Mouse (Mus musculus): ENCODE measurements around the gene Tmc7. TPM values are rescaled to one million over a fixed set of nuclear protein-coding genes. Genes with fewer than 3 reads are reported as not detected.

Gene Tmc7
- polyA plus RNA-seq, 1 experiment = 90.3 TPM

DNA sequence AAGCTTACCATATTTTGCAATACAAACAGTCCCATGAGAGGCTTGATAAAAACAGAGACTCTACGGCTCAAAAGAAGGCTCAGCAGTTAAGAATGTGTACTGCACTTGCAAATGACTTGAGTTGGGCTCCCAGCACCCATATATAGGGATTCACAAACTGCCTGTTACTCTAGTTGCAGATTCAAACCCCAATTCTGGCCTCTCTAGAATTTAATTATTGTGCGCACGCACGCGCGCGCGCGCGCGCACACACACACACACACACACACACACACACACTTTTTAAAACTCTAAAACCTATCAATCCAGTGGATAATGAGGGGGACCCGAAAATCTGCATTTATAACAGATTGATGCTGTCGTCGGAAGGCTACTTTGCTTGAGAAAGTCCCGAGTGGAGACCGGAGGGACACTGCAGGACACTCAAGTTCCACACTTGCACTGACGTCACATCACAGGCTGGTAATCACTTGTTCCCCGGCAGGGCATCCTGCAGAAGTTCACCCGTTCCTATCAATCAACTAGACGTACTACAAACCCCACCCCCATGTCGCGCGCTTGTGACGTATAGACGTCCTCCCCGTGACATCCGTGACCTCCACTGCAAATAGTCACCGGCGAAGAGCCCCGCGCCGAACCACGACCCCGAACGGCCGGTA, 51.9 kb downstream of the Tmc7 start:
- H3K27ac ChIP-seq (ENCODE audit: control insufficient read depth, insufficient read depth, low read depth, low read length) = peak overlapping the region; percentile 96
- H3K27me3 ChIP-seq (ENCODE audit: control insufficient read depth, insufficient read depth, low read length) = no peaks in the 10 kb centered on the region
- H3K4me1 ChIP-seq (ENCODE audit: control insufficient read depth, insufficient read depth, low read length) = no peaks in the 10 kb centered on the region; the same call in 1 of the 2 replicates
- no peak for TF ChIP-seq POLR2A (IDR thresholded peaks at IDR 0.05; ENCODE audit: control insufficient read depth, low read depth, low read length)
- no peak for TF ChIP-seq CTCF (IDR thresholded peaks at IDR 0.05; ENCODE audit: control insufficient read depth, insufficient read depth, insufficient replicate concordance, low read depth, low read length)
- H3K36me3 ChIP-seq (ENCODE audit: control insufficient read depth, insufficient read depth, low read length) = no peaks in the 10 kb centered on the region
- peak overlapping the region; percentile 96 for H3K4me3 ChIP-seq (ENCODE audit: control insufficient read depth, low read depth, low read length)

DNA sequence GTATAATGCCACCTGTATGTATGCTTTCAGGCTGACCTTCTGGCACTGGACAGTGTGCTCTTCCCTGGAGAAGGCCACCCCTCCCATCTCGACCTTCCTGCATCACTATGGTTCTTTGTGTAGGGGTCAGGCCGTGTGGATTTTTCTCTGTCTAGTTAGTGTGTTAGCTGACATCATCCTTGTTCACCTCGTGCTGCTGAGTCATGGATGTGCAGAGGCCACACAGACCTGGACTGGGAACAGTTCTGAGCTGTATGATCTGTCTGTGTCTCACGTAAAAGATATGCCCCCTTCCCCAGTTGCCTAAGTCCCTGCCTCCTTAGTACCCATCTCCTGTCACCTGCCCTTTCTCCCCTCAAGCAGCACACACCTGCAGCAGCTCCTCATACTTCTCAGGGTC, 57.6 kb downstream of the Tmc7 start:
- Histone ChIP-seq H3K27me3 (ENCODE audit: control insufficient read depth, insufficient read depth, low read length) (no peaks in the 10 kb centered on the region), H3K4me3 (ENCODE audit: control insufficient read depth, low read depth, low read length) (no peak overlapping the region), H3K27ac (ENCODE audit: control insufficient read depth, insufficient read depth, low read depth, low read length) (no peak overlapping the region), H3K36me3 (ENCODE audit: control insufficient read depth, insufficient read depth, low read length) (no peaks in the 10 kb centered on the region), H3K4me1 (ENCODE audit: control insufficient read depth, insufficient read depth, low read length) (no peaks in the 10 kb centered on the region)
- TF ChIP-seq POLR2A (IDR thresholded peaks at IDR 0.05; ENCODE audit: control insufficient read depth, low read depth, low read length) (no peak), CTCF (IDR thresholded peaks at IDR 0.05; ENCODE audit: control insufficient read depth, insufficient read depth, insufficient replicate concordance, low read depth, low read length) (no peak)

- Histone ChIP-seq H3K4me1 (ENCODE audit: control insufficient read depth, insufficient read depth, low read length) (no peaks in the 10 kb centered on the region), H3K27ac (ENCODE audit: control insufficient read depth, insufficient read depth, low read depth, low read length) (no peak overlapping the region), H3K36me3 (ENCODE audit: control insufficient read depth, insufficient read depth, low read length) (no peaks in the 10 kb centered on the region), H3K4me3 (ENCODE audit: control insufficient read depth, low read depth, low read length) (no peak overlapping the region), H3K27me3 (ENCODE audit: control insufficient read depth, insufficient read depth, low read length) (no peaks in the 10 kb centered on the region)
- TF ChIP-seq POLR2A (IDR thresholded peaks at IDR 0.05; ENCODE audit: control insufficient read depth, low read depth, low read length) = no peak
- TF ChIP-seq CTCF (IDR thresholded peaks at IDR 0.05; ENCODE audit: control insufficient read depth, insufficient read depth, insufficient replicate concordance, low read depth, low read length) = no peak
Observed at GRCm38 (mm10) chr7:118522077-118522476, 62.5 kb downstream of the Tmc7 start.

- Histone ChIP-seq H3K27ac (ENCODE audit: control insufficient read depth, insufficient read depth, low read depth, low read length) (no peak overlapping the region), H3K4me3 (ENCODE audit: control insufficient read depth, low read depth, low read length) (no peak overlapping the region), H3K36me3 (ENCODE audit: control insufficient read depth, insufficient read depth, low read length) (no peaks in the 10 kb centered on the region), H3K27me3 (ENCODE audit: control insufficient read depth, insufficient read depth, low read length) (no peaks in the 10 kb centered on the region), H3K4me1 (ENCODE audit: control insufficient read depth, insufficient read depth, low read length) (no peaks in the 10 kb centered on the region)
- no peak for TF ChIP-seq CTCF (IDR thresholded peaks at IDR 0.05; ENCODE audit: control insufficient read depth, insufficient read depth, insufficient replicate concordance, low read depth, low read length)
- no peak for TF ChIP-seq POLR2A (IDR thresholded peaks at IDR 0.05; ENCODE audit: control insufficient read depth, low read depth, low read length)
Observed at GRCm38 (mm10) chr7:118519661-118520060, 64.9 kb downstream of the Tmc7 start.

- Histone ChIP-seq H3K27me3 (ENCODE audit: control insufficient read depth, insufficient read depth, low read length) (no peaks in the 10 kb centered on the region), H3K27ac (ENCODE audit: control insufficient read depth, insufficient read depth, low read depth, low read length) (no peak overlapping the region), H3K4me3 (ENCODE audit: control insufficient read depth, low read depth, low read length) (no peak overlapping the region), H3K36me3 (ENCODE audit: control insufficient read depth, insufficient read depth, low read length) (no peaks in the 10 kb centered on the region), H3K4me1 (ENCODE audit: control insufficient read depth, insufficient read depth, low read length) (no peaks in the 10 kb centered on the region)
- TF ChIP-seq CTCF (IDR thresholded peaks at IDR 0.05; ENCODE audit: control insufficient read depth, insufficient read depth, insufficient replicate concordance, low read depth, low read length) (peak; percentile 56; the same call in 1 of the 2 replicates), POLR2A (IDR thresholded peaks at IDR 0.05; ENCODE audit: control insufficient read depth, low read depth, low read length) (no peak)
Observed at GRCm38 (mm10) chr7:118518687-118519086, 65.8 kb downstream of the Tmc7 start.

- no peaks in the 10 kb centered on the region for H3K4me1 ChIP-seq (ENCODE audit: control insufficient read depth, insufficient read depth, low read length)
- TF ChIP-seq CTCF (IDR thresholded peaks at IDR 0.05; ENCODE audit: control insufficient read depth, insufficient read depth, insufficient replicate concordance, low read depth, low read length) (peak; percentile 40; the same call in 1 of the 2 replicates), POLR2A (IDR thresholded peaks at IDR 0.05; ENCODE audit: control insufficient read depth, low read depth, low read length) (no peak)
- H3K36me3 ChIP-seq (ENCODE audit: control insufficient read depth, insufficient read depth, low read length) = no peaks in the 10 kb centered on the region
- no peaks in the 10 kb centered on the region for H3K27me3 ChIP-seq (ENCODE audit: control insufficient read depth, insufficient read depth, low read length)
- H3K27ac ChIP-seq (ENCODE audit: control insufficient read depth, insufficient read depth, low read depth, low read length) = no peak overlapping the region
- no peak overlapping the region for H3K4me3 ChIP-seq (ENCODE audit: control insufficient read depth, low read depth, low read length)
Observed at GRCm38 (mm10) chr7:118517819-118518218, 66.7 kb downstream of the Tmc7 start.

DNA sequence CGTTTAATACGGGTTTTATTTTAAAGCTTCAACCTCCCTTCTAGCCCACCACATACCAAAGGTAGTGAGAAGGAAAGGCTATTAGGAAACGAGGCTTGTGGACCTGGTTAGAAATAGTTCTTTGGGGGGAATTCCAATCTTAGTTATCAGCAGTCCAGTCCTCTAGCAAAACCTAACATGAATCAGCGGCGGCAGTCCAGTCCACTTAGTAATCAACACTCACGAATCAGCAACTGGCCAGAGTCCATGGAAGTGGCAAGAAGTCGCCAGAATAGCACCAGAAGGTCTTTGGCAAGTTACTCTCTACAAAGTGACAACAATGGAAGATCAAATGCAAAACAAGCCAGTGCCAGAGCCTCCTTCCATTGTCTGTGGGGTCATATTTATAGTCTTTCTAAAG, 76.0 kb downstream of the Tmc7 start:
- H3K36me3 ChIP-seq (ENCODE audit: control insufficient read depth, insufficient read depth, low read length) = no peaks in the 10 kb centered on the region
- H3K27ac ChIP-seq (ENCODE audit: control insufficient read depth, insufficient read depth, low read depth, low read length) = no peak overlapping the region

More for the DNA sequence above, 76.0 kb downstream of the Tmc7 start:
- Histone ChIP-seq H3K4me1 (ENCODE audit: control insufficient read depth, insufficient read depth, low read length) (no peaks in the 10 kb centered on the region), H3K4me3 (ENCODE audit: control insufficient read depth, low read depth, low read length) (no peak overlapping the region), H3K27me3 (ENCODE audit: control insufficient read depth, insufficient read depth, low read length) (no peaks in the 10 kb centered on the region)
- TF ChIP-seq POLR2A (IDR thresholded peaks at IDR 0.05; ENCODE audit: control insufficient read depth, low read depth, low read length) (no peak), CTCF (IDR thresholded peaks at IDR 0.05; ENCODE audit: control insufficient read depth, insufficient read depth, insufficient replicate concordance, low read depth, low read length) (no peak)

Measured in testis, adult 2 months (tissue).